Mouse (Mus musculus): ENCODE data around the gene Enox1. TPM values are rescaled to one million over a fixed set of nuclear protein-coding genes. Genes with fewer than 3 reads are reported as not detected.

Enox1 gene
- polyA plus RNA-seq, 1 experiment from 2014 or later = 37.1 TPM

GRCm38 (mm10) chr14:77718814-77719213 is 562.3 kb downstream of the Enox1 start:
- no peaks in the 10 kb centered on the region for H3K27me3 ChIP-seq (replicated peaks)
- WGBS = 81% methylated on average over 8 of the region's 8 CpGs
- 0 out of 2 replicates have a peak, but pooled peaks cover 3% of the 10 kb centered on the region for H3K36me3 ChIP-seq
- no peak overlapping the region for H3K4me3 ChIP-seq
- no peaks in the 10 kb centered on the region for H3K9me3 ChIP-seq
- ATAC-seq (ENCODE audit: low FRiP score, low read depth) = no peak
- H3K9ac ChIP-seq = no peak overlapping the region
- no peak overlapping the region for H3K4me2 ChIP-seq (replicated peaks)
- H3K27ac ChIP-seq = no peak overlapping the region
- H3K4me1 ChIP-seq = peaks cover 11% of the 10 kb centered on the region

GRCm38 (mm10) chr14:77738056-77738455 is 581.5 kb downstream of the Enox1 start:
- H3K9ac ChIP-seq = no peak overlapping the region
- ATAC-seq (ENCODE audit: low FRiP score, low read depth) = no peak
- H3K27me3 ChIP-seq (replicated peaks) = no peaks in the 10 kb centered on the region
- no peak overlapping the region for H3K4me3 ChIP-seq
- H3K9me3 ChIP-seq = no peaks in the 10 kb centered on the region
- no peaks in the 10 kb centered on the region for H3K36me3 ChIP-seq
- H3K4me1 ChIP-seq = no peaks in the 10 kb centered on the region
- 73% methylated on average over 3 of the region's 3 CpGs for WGBS
- H3K27ac ChIP-seq = no peak overlapping the region
- no peak overlapping the region for H3K4me2 ChIP-seq (replicated peaks)

GRCm38 (mm10) chr14:77738751-77739365 is 582.3 kb downstream of the Enox1 start:
- ATAC-seq (ENCODE audit: low FRiP score, low read depth) = no peak

GRCm38 (mm10) chr14:77739376-77739775 is 582.8 kb downstream of the Enox1 start:
- H3K9ac ChIP-seq = no peak overlapping the region
- no peak for ATAC-seq (ENCODE audit: low FRiP score, low read depth)
- no peak overlapping the region for H3K4me2 ChIP-seq (replicated peaks)

More at GRCm38 (mm10) chr14:77738751-77739365, 582.3 kb downstream of the Enox1 start:
- no peaks in the 10 kb centered on the region for H3K36me3 ChIP-seq
- H3K4me3 ChIP-seq = no peak overlapping the region
- no peak overlapping the region for H3K9ac ChIP-seq
- H3K4me2 ChIP-seq (replicated peaks) = no peak overlapping the region
- 89% methylated on average over 7 of the region's 7 CpGs for WGBS
- no peaks in the 10 kb centered on the region for H3K27me3 ChIP-seq (replicated peaks)
- no peaks in the 10 kb centered on the region for H3K4me1 ChIP-seq
- no peak overlapping the region for H3K27ac ChIP-seq
- no peaks in the 10 kb centered on the region for H3K9me3 ChIP-seq

GRCm38 (mm10) chr14:77744638-77745240 is 588.2 kb downstream of the Enox1 start:
- Histone ChIP-seq H3K4me3 (no peak overlapping the region), H3K4me2 (replicated peaks) (no peak overlapping the region), H3K27ac (no peak overlapping the region), H3K4me1 (no peaks in the 10 kb centered on the region), H3K36me3 (no peaks in the 10 kb centered on the region), H3K9ac (no peak overlapping the region), H3K9me3 (no peaks in the 10 kb centered on the region), H3K27me3 (replicated peaks) (no peaks in the 10 kb centered on the region)
- WGBS = 92% methylated on average over 5 of the region's 5 CpGs
- no peak for ATAC-seq (ENCODE audit: low FRiP score, low read depth)

More at GRCm38 (mm10) chr14:77739376-77739775, 582.8 kb downstream of the Enox1 start:
- Histone ChIP-seq H3K27me3 (replicated peaks) (no peaks in the 10 kb centered on the region), H3K4me3 (no peak overlapping the region), H3K36me3 (no peaks in the 10 kb centered on the region), H3K4me1 (no peaks in the 10 kb centered on the region), H3K9me3 (no peaks in the 10 kb centered on the region), H3K27ac (no peak overlapping the region)

GRCm38 (mm10) chr14:77748920-77749319 is 592.4 kb downstream of the Enox1 start:
- no peaks in the 10 kb centered on the region for H3K4me1 ChIP-seq
- no peak for ATAC-seq (ENCODE audit: low FRiP score, low read depth)
- no peaks in the 10 kb centered on the region for H3K36me3 ChIP-seq
- H3K4me3 ChIP-seq = no peak overlapping the region
- H3K9ac ChIP-seq = no peak overlapping the region
- H3K4me2 ChIP-seq (replicated peaks) = no peak overlapping the region
- H3K27ac ChIP-seq = no peak overlapping the region
- no peaks in the 10 kb centered on the region for H3K9me3 ChIP-seq
- no peaks in the 10 kb centered on the region for H3K27me3 ChIP-seq (replicated peaks)

Other genes with a start within 250 kb of the Enox1 start
- gene Ccdc122, start 120.0 kb upstream of the Enox1 start, polyA plus RNA-seq (2016; fragmentation: Nextera tagmentation; extraction: Ambion mirVana) = 1.2 TPM in 2 replicates
- gene Lacc1, start 119.9 kb upstream of the Enox1 start, polyA plus RNA-seq (2016; fragmentation: Nextera tagmentation; extraction: Ambion mirVana) = 3.3 and 4.6 TPM in 2 replicates

Data from neural tube, embryonic 12.5 days (tissue).